24 mouse cellular contexts compared by ENCODE assay signal in the genomic region with DNA sequence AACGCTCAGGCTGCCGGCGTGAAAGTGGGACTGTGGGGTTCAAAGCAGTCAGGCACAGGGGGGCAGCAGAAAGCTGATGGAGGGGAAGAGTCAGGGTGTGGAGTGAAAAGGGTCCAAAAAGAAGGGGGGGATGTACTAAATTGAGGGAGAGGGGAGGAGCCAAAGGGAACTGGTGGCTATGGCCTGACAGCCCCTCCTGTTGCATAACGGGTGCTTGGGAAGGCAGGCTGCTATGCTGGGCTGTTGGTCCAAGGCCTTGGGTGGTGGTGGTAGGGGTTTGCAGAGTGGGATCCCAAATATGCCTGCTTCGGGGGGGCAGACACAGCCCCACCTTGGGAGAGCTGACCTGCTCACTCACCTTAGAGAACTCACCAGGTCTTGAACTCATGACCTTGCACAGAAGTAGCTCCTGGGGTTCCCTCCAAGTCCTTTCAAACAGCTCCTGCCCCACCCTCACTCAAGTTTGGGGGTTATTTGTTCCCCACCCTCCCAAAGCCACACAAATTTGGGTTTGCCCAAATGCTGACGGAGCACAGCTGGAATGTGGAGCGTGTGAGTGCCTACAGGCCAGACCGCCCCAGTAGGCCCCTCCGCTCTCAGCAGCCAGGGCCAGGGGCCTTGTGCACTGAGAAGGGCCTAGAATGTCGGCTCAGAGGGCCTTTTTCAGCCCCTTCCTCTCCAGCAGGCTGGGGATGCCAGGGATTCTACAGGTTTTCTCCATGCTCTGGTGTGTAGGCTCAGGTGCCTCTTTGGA. TPM values are rescaled to one million over a fixed set of nuclear protein-coding genes. Genes with fewer than 3 reads are reported as not detected.
DNase-seq lines count a peak whose midpoint lies in the region; ATAC-seq and TF ChIP-seq lines count a peak whose summit lies in the region.
"Had no signal": no experiment of that assay in that cellular context is flagged by ENCODE, and none has a peak within 500 bp of the region (broad histone marks: within the 10 kb centered on the region; RNA-seq: fewer than 3 reads in every experiment).

No protein-coding gene starts in this region.

- ATAC-seq in intestine, embryonic 15.5 days: peak; percentile 35
- ATAC-seq in intestine, postnatal 0 days: no peak
- peak; percentile 58 for ATAC-seq in lung, postnatal 0 days
- ATAC-seq: activated CD4-positive, CD25-positive, alpha-beta regulatory T cell, adult 4 months; liver, embryonic 12.5 days; Patski had no signal

- TF ChIP-seq EP300 in lung, postnatal 0 days (IDR thresholded peaks at IDR 0.05): no peak

- H3K4me3 ChIP-seq in intestine, embryonic 15.5 days (replicated peaks): no peak overlapping the region
- H3K4me3 ChIP-seq in intestine, postnatal 0 days (ENCODE audit: low read depth, low read length): no peak overlapping the region
- H3K4me3 ChIP-seq in lung, postnatal 0 days (ENCODE audit: low read depth, low read length): no peak overlapping the region
- H3K4me3 ChIP-seq in limb, embryonic 10.5 days: no peak overlapping the region
- H3K4me3 ChIP-seq: heart, adult 2 months; liver, embryonic 12.5 days; myocyte; neural tube, embryonic 15.5 days had no signal

- 69% methylated on average over 10 of the region's 10 CpGs for WGBS in intestine, embryonic 15.5 days
- 73% methylated on average over 10 of the region's 10 CpGs for WGBS in intestine, postnatal 0 days
- 61% methylated on average over 10 of the region's 10 CpGs for WGBS in lung, postnatal 0 days
- WGBS in limb, embryonic 10.5 days: 81% methylated on average over 10 of the region's 10 CpGs

- no peaks in the 10 kb centered on the region for H3K9me3 ChIP-seq in intestine, embryonic 15.5 days
- H3K9me3 ChIP-seq in intestine, postnatal 0 days (ENCODE audit: control insufficient read depth): no peaks in the 10 kb centered on the region
- H3K9me3 ChIP-seq in lung, postnatal 0 days (ENCODE audit: low read length): no peaks in the 10 kb centered on the region
- H3K9me3 ChIP-seq in limb, embryonic 10.5 days (replicated peaks): no peaks in the 10 kb centered on the region
- H3K9me3 ChIP-seq: liver, embryonic 12.5 days; neural tube, embryonic 15.5 days had no signal

- no peak for TF ChIP-seq CTCF in intestine, postnatal 0 days (IDR thresholded peaks at IDR 0.05; ENCODE audit: low read depth)
- TF ChIP-seq CTCF in lung, postnatal 0 days (IDR thresholded peaks at IDR 0.05): no peak; the same call in 1 of the 2 replicates

- H3K36me3 ChIP-seq in intestine, embryonic 15.5 days: no peaks in the 10 kb centered on the region
- no peaks in the 10 kb centered on the region for H3K36me3 ChIP-seq in intestine, postnatal 0 days (ENCODE audit: control insufficient read depth, insufficient read depth)
- H3K36me3 ChIP-seq in lung, postnatal 0 days (ENCODE audit: insufficient read depth, low read length): no peaks in the 10 kb centered on the region
- H3K36me3 ChIP-seq in limb, embryonic 10.5 days: no peaks in the 10 kb centered on the region
- H3K36me3 ChIP-seq: liver, embryonic 12.5 days; neural tube, embryonic 15.5 days had no signal

- H3K4me2 ChIP-seq in intestine, embryonic 15.5 days (replicated peaks): peak overlapping the region; percentile 15; the same call in 1 of the 2 replicates
- no peak overlapping the region for H3K4me2 ChIP-seq in intestine, postnatal 0 days (replicated peaks; ENCODE audit: low read depth)
- 0 out of 2 replicates have a peak overlapping the region, but pooled peaks have one; percentile 14 for H3K4me2 ChIP-seq in lung, postnatal 0 days (replicated peaks; ENCODE audit: low read depth, low read length)
- H3K4me2 ChIP-seq: liver, embryonic 12.5 days; neural tube, embryonic 15.5 days had no signal

- peak overlapping the region; percentile 14 for H3K27ac ChIP-seq in intestine, embryonic 15.5 days
- no peak overlapping the region for H3K27ac ChIP-seq in intestine, postnatal 0 days (ENCODE audit: low read depth, low read length)
- no peak overlapping the region for H3K27ac ChIP-seq in lung, postnatal 0 days (ENCODE audit: low read length)
- 0 out of 2 replicates have a peak overlapping the region, but pooled peaks have one; percentile 6 for H3K27ac ChIP-seq in limb, embryonic 10.5 days
- H3K27ac ChIP-seq: heart, adult 2 months; liver, embryonic 12.5 days; neural tube, embryonic 15.5 days had no signal

- H3K4me1 ChIP-seq in intestine, embryonic 15.5 days (replicated peaks): peaks cover 9% of the 10 kb centered on the region
- H3K4me1 ChIP-seq in intestine, postnatal 0 days (replicated peaks; ENCODE audit: control insufficient read depth, insufficient read depth, low read length): no peaks in the 10 kb centered on the region
- no peaks in the 10 kb centered on the region for H3K4me1 ChIP-seq in lung, postnatal 0 days (ENCODE audit: insufficient read depth, low read depth, low read length)
- peaks cover 18% of the 10 kb centered on the region for H3K4me1 ChIP-seq in limb, embryonic 10.5 days

- no peak overlapping the region for H3K9ac ChIP-seq in intestine, embryonic 15.5 days
- no peak overlapping the region for H3K9ac ChIP-seq in intestine, postnatal 0 days (ENCODE audit: low read depth, low read length)
- no peak overlapping the region for H3K9ac ChIP-seq in lung, postnatal 0 days (replicated peaks; ENCODE audit: low read depth)
- H3K9ac ChIP-seq: liver, embryonic 12.5 days; neural tube, embryonic 15.5 days had no signal

- H3K27me3 ChIP-seq in intestine, embryonic 15.5 days (replicated peaks): 0 out of 2 replicates have a peak, but pooled peaks cover under 1% of the 10 kb centered on the region
- 0 out of 2 replicates have a peak, but pooled peaks cover 4% of the 10 kb centered on the region for H3K27me3 ChIP-seq in intestine, postnatal 0 days (replicated peaks; ENCODE audit: control insufficient read depth, insufficient read depth, low read length)
- no peaks in the 10 kb centered on the region; the same call in 1 of the 2 replicates for H3K27me3 ChIP-seq in lung, postnatal 0 days (replicated peaks; ENCODE audit: insufficient read depth, low read length)
- peaks cover 32% of the 10 kb centered on the region for H3K27me3 ChIP-seq in limb, embryonic 10.5 days (ENCODE audit: low read depth, poor library complexity, severe bottlenecking)
- H3K27me3 ChIP-seq: Patski had no signal

- DNase-seq in lung, postnatal 0 days (ENCODE audit: low spot score): peak; percentile 53
- no peak for DNase-seq in lung, postnatal 14 days
- DNase-seq in limb, embryonic 10.5 days (ENCODE audit: low spot score): no peak
- no peak for DNase-seq in adrenal gland, postnatal 25 days
- DNase-seq in ovary, adult 18-20 months (ENCODE audit: low spot score): no peak
- DNase-seq: adrenal gland, postnatal 36 days; cerebellum, adult 2 months; heart, adult 2 months; midbrain, embryonic 14.5 days; thymus, adult 2 months had no signal

RNA-seq across cellular contexts. Expression of a gene that starts 22.5 kb away (rescaled TPM):
- polyA plus RNA-seq in intestine, embryonic 15.5 days (2015; fragmentation: Nextera tagmentation; extraction: Ambion mirVana): not detected in 2 replicates
- polyA plus RNA-seq in intestine, postnatal 0 days (2015; fragmentation: Nextera tagmentation; extraction: Ambion mirVana): not detected in 2 replicates
- polyA plus RNA-seq in lung, postnatal 0 days (2015; fragmentation: Nextera tagmentation; extraction: Ambion mirVana): not detected in 2 replicates
- not detected in 2 replicates for polyA plus RNA-seq in limb, embryonic 10.5 days (2016; fragmentation: Nextera tagmentation; extraction: Ambion mirVana)
- total RNA-seq in adrenal gland, postnatal 25 days (2021): not detected in 2 replicates
- total RNA-seq: adrenal gland, postnatal 36 days; gastrocnemius, adult 8-10 months; heart, adult 2 months; layer of hippocampus, postnatal 14 days; left cerebral cortex, postnatal 14 days had no signal
- polyA plus RNA-seq: activated CD4-positive, CD25-positive, alpha-beta regulatory T cell, adult 4 months; cerebellum, adult 2 months; embryonic facial prominence, embryonic 11.5 days; heart, adult 2 months; hindbrain, embryonic 11.5 days; large intestine, adult 2 months; liver, embryonic 12.5 days; midbrain, embryonic 14.5 days; myocyte; neural tube, embryonic 15.5 days; Patski; thymus, adult 2 months; urinary bladder, adult 2 months had no signal

RNA-seq across cellular contexts. Expression of a gene that starts 28.5 kb away (rescaled TPM):
- polyA plus RNA-seq in intestine, embryonic 15.5 days (2015; fragmentation: Nextera tagmentation; extraction: Ambion mirVana): 21.6 and 23.6 TPM in 2 replicates
- polyA plus RNA-seq in intestine, postnatal 0 days (2015; fragmentation: Nextera tagmentation; extraction: Ambion mirVana): 8.9 and 9.1 TPM in 2 replicates
- 19.4 and 24.4 TPM in 2 replicates for polyA plus RNA-seq in lung, postnatal 0 days (2015; fragmentation: Nextera tagmentation; extraction: Ambion mirVana)
- polyA plus RNA-seq in limb, embryonic 10.5 days (2016; fragmentation: Nextera tagmentation; extraction: Ambion mirVana): 36.3 and 49.2 TPM in 2 replicates
- total RNA-seq in adrenal gland, postnatal 25 days (2021): 8.0 and 9.7 TPM in 2 replicates
- polyA plus RNA-seq: activated CD4-positive, CD25-positive, alpha-beta regulatory T cell, adult 4 months had no signal

RNA-seq across cellular contexts. Expression of a gene that starts 33.8 kb away (rescaled TPM):
- polyA plus RNA-seq in intestine, embryonic 15.5 days (2015; fragmentation: Nextera tagmentation; extraction: Ambion mirVana): 0.53 and 0.58 TPM in 2 replicates
- 0.16 TPM in 1 of 2 replicates, not detected in the other for polyA plus RNA-seq in intestine, postnatal 0 days (2015; fragmentation: Nextera tagmentation; extraction: Ambion mirVana)
- polyA plus RNA-seq in lung, postnatal 0 days (2015; fragmentation: Nextera tagmentation; extraction: Ambion mirVana): 10.4 and 13.8 TPM in 2 replicates
- polyA plus RNA-seq in limb, embryonic 10.5 days (2016; fragmentation: Nextera tagmentation; extraction: Ambion mirVana): 1.7 and 3.5 TPM in 2 replicates
- total RNA-seq in adrenal gland, postnatal 25 days (2021): 1.2 TPM in 1 of 2 replicates, not detected in the other
- total RNA-seq: layer of hippocampus, postnatal 14 days had no signal
- polyA plus RNA-seq: activated CD4-positive, CD25-positive, alpha-beta regulatory T cell, adult 4 months; urinary bladder, adult 2 months had no signal

RNA-seq across cellular contexts. Expression of a gene that starts 38.3 kb away (rescaled TPM):
- not detected in 2 replicates for polyA plus RNA-seq in intestine, embryonic 15.5 days (2015; fragmentation: Nextera tagmentation; extraction: Ambion mirVana)
- polyA plus RNA-seq in intestine, postnatal 0 days (2015; fragmentation: Nextera tagmentation; extraction: Ambion mirVana): not detected in 2 replicates
- polyA plus RNA-seq in lung, postnatal 0 days (2015; fragmentation: Nextera tagmentation; extraction: Ambion mirVana): not detected in 2 replicates
- not detected in 2 replicates for polyA plus RNA-seq in limb, embryonic 10.5 days (2016; fragmentation: Nextera tagmentation; extraction: Ambion mirVana)
- not detected in 2 replicates for total RNA-seq in adrenal gland, postnatal 25 days (2021)
- total RNA-seq: adrenal gland, postnatal 36 days; gastrocnemius, adult 8-10 months; heart, adult 2 months; layer of hippocampus, postnatal 14 days; left cerebral cortex, postnatal 14 days had no signal
- polyA plus RNA-seq: cerebellum, adult 2 months; embryonic facial prominence, embryonic 11.5 days; hindbrain, embryonic 11.5 days; large intestine, adult 2 months; liver, embryonic 12.5 days; midbrain, embryonic 14.5 days; myocyte; neural tube, embryonic 15.5 days; Patski; urinary bladder, adult 2 months had no signal

RNA-seq across cellular contexts. Expression of a gene that starts 51.0 kb away (rescaled TPM):
- not detected in 2 replicates for polyA plus RNA-seq in intestine, embryonic 15.5 days (2015; fragmentation: Nextera tagmentation; extraction: Ambion mirVana)
- not detected in 2 replicates for polyA plus RNA-seq in intestine, postnatal 0 days (2015; fragmentation: Nextera tagmentation; extraction: Ambion mirVana)
- polyA plus RNA-seq in lung, postnatal 0 days (2015; fragmentation: Nextera tagmentation; extraction: Ambion mirVana): not detected in 2 replicates
- not detected in 2 replicates for polyA plus RNA-seq in limb, embryonic 10.5 days (2016; fragmentation: Nextera tagmentation; extraction: Ambion mirVana)
- total RNA-seq in adrenal gland, postnatal 25 days (2021): not detected in 2 replicates
- total RNA-seq: adrenal gland, postnatal 36 days; gastrocnemius, adult 8-10 months; heart, adult 2 months; left cerebral cortex, postnatal 14 days had no signal
- polyA plus RNA-seq: activated CD4-positive, CD25-positive, alpha-beta regulatory T cell, adult 4 months; embryonic facial prominence, embryonic 11.5 days; heart, adult 2 months; hindbrain, embryonic 11.5 days; large intestine, adult 2 months; liver, embryonic 12.5 days; midbrain, embryonic 14.5 days; myocyte; neural tube, embryonic 15.5 days; Patski; thymus, adult 2 months; urinary bladder, adult 2 months had no signal

Comparison
In these comparisons a context has a peak if more than half of its experiments do, and no peak if none do; other contexts are left out.
1. H3K27ac ChIP-seq: peak in intestine, embryonic 15.5 days (single experiment) and limb, embryonic 10.5 days (single experiment); none in intestine, postnatal 0 days (single experiment) and lung, postnatal 0 days (single experiment).